In genomic region chr17:71204809-71205091, GRCm38 (mm10) we compare ENCODE assay signal across 15 mouse cellular contexts. TPM values are rescaled to one million over a fixed set of nuclear protein-coding genes. Genes with fewer than 3 reads are reported as not detected.
DNase-seq lines count a peak whose midpoint lies in the region; ATAC-seq and TF ChIP-seq lines count a peak whose summit lies in the region.
"Had no signal": no experiment of that assay in that cellular context is flagged by ENCODE, and none has a peak within 500 bp of the region (broad histone marks: within the 10 kb centered on the region; RNA-seq: fewer than 3 reads in every experiment).

No protein-coding gene starts in this region.

- dilution Hi-C loops in CH12.LX (cut with MboI; ENCODE audit: extremely low pct_ligation_motif_present, extremely low pct_unique_long_range_greater_than_20kb, low sequenced_read_pairs) = no loop called here

- peak; percentile 72 for TF ChIP-seq EP300 in CH12.LX (IDR thresholded peaks at IDR 0.05; ENCODE audit: low read length)

- peaks cover 5% of the 10 kb centered on the region for H3K9me3 ChIP-seq in CH12.LX (replicated peaks; ENCODE audit: low read length)
- no peaks in the 10 kb centered on the region for H3K9me3 ChIP-seq in erythroblast, embryonic 14.5 days (ENCODE audit: control insufficient read depth, low read length)
- no peaks in the 10 kb centered on the region for H3K9me3 ChIP-seq in liver, embryonic 15.5 days (replicated peaks)
- H3K9me3 ChIP-seq: hindbrain, embryonic 12.5 days; limb, embryonic 15.5 days; neural tube, embryonic 15.5 days had no signal

- no peak for TF ChIP-seq POLR2A in kidney, adult 2 months (IDR thresholded peaks at IDR 0.05; ENCODE audit: low read depth, low read length)
- no peak for TF ChIP-seq POLR2A in CH12.LX (IDR thresholded peaks at IDR 0.05; ENCODE audit: low read depth, low read length)

- H3K4me3 ChIP-seq in kidney, adult 2 months (ENCODE audit: insufficient read depth, low read depth, low read length) = no peak overlapping the region
- peak overlapping the region; percentile 12 to 45 (median 40) for H3K4me3 ChIP-seq in CH12.LX (replicated peaks in 1 of 3; ENCODE audit: low read depth in 2 of 3, low read length in 2 of 3, poor library complexity in 1 of 3)
- peak overlapping the region; percentile 71 for H3K4me3 ChIP-seq in erythroblast, embryonic 14.5 days (replicated peaks)
- peak overlapping the region; percentile 56 for H3K4me3 ChIP-seq in liver, embryonic 15.5 days (replicated peaks)
- H3K4me3 ChIP-seq in layer of hippocampus, adult 2 months = no peak overlapping the region
- H3K4me3 ChIP-seq: gastrocnemius, adult 2 months; hindbrain, embryonic 12.5 days; limb, embryonic 15.5 days; neural tube, embryonic 15.5 days had no signal

- peaks cover 14% of the 10 kb centered on the region for H3K79me2 ChIP-seq in CH12.LX (replicated peaks; ENCODE audit: control insufficient read depth, extremely low read depth, insufficient read depth, poor library complexity, severe bottlenecking)

- in situ Hi-C loops in CH12.LX (cut with MboI; ENCODE audit: low pct_ligation_motif_present, low pct_unique_long_range_greater_than_20kb, low sequenced_read_pairs) = no loop called here

- 66% methylated on average over 6 of the region's 6 CpGs for WGBS in kidney, adult 2 months
- WGBS in liver, embryonic 15.5 days (ENCODE audit: insufficient replicate concordance) = 52% methylated on average over 6 of the region's 6 CpGs

- no peak for DNase-seq in kidney, adult 2 months
- no peak for DNase-seq in kidney, adult 11 months
- DNase-seq in CH12.LX (ENCODE audit: extremely low read depth) = peak; percentile 54
- DNase-seq in layer of hippocampus, adult 2 months (ENCODE audit: low spot score in 2 of 2) = no peak
- DNase-seq in gastrocnemius, postnatal 10 days = no peak
- DNase-seq: cerebellum, adult 11 months; gastrocnemius, adult 2 months; right cerebral cortex, adult 18-20 months had no signal

- no peaks in the 10 kb centered on the region for H3K36me3 ChIP-seq in kidney, adult 2 months (ENCODE audit: control insufficient read depth, insufficient read depth, low read length)
- H3K36me3 ChIP-seq in CH12.LX (replicated peaks in 1 of 2; ENCODE audit: control insufficient read depth in 1 of 2, insufficient read depth in 1 of 2, low read length in 1 of 2) = peaks cover 0 to 17% of the 10 kb centered on the region in 2 experiments
- peaks cover 51% of the 10 kb centered on the region for H3K36me3 ChIP-seq in erythroblast, embryonic 14.5 days (ENCODE audit: control insufficient read depth)
- H3K36me3 ChIP-seq in liver, embryonic 15.5 days (replicated peaks) = peaks cover 9% of the 10 kb centered on the region; the same call in 1 of the 2 replicates
- H3K36me3 ChIP-seq: hindbrain, embryonic 12.5 days; limb, embryonic 15.5 days; neural tube, embryonic 15.5 days had no signal

- no peak for TF ChIP-seq RAD21 in CH12.LX (IDR thresholded peaks at IDR 0.05; ENCODE audit: low read depth, low read length)

- H3K27ac ChIP-seq in kidney, adult 2 months (ENCODE audit: insufficient read depth, low read depth, low read length) = peak overlapping the region; percentile 54; the same call in 1 of the 2 replicates
- H3K27ac ChIP-seq in CH12.LX (ENCODE audit: insufficient read depth, low read depth) = peak overlapping the region; percentile 53; the same call in 1 of the 2 replicates
- H3K27ac ChIP-seq in liver, embryonic 15.5 days (replicated peaks) = peak overlapping the region; percentile 87
- H3K27ac ChIP-seq in layer of hippocampus, adult 2 months = no peak overlapping the region
- H3K27ac ChIP-seq: gastrocnemius, adult 2 months; hindbrain, embryonic 12.5 days; limb, embryonic 15.5 days; neural tube, embryonic 15.5 days had no signal

- H3K4me2 ChIP-seq in CH12.LX (ENCODE audit: insufficient read depth, low read depth, poor library complexity, severe bottlenecking) = peak overlapping the region; percentile 83
- H3K4me2 ChIP-seq in liver, embryonic 15.5 days = peak overlapping the region; percentile 58
- H3K4me2 ChIP-seq: hindbrain, embryonic 12.5 days; limb, embryonic 15.5 days; neural tube, embryonic 15.5 days had no signal

- no peak for TF ChIP-seq CTCF in kidney, adult 2 months (conservative IDR thresholded peaks at IDR 0.05; ENCODE audit: insufficient read depth, insufficient read length, low read depth, low read length)
- TF ChIP-seq CTCF in CH12.LX (conservative IDR thresholded peaks at IDR 0.05 in 1 of 2, IDR thresholded peaks at IDR 0.05 in 1 of 2; ENCODE audit: low read depth in 2 of 2, low read length in 2 of 2) = no peak
- TF ChIP-seq CTCF in layer of hippocampus, adult 2 months (conservative IDR thresholded peaks at IDR 0.05) = no peak

- ATAC-seq in liver, embryonic 15.5 days (ENCODE audit: insufficient read depth) = no peak; the same call in 1 of the 2 replicates
- ATAC-seq in monocyte, adult 5-6 weeks (replicated peaks; ENCODE audit: insufficient number of reproducible peaks, low FRiP score, low TSS enrichment, poor library complexity, severe bottlenecking) = no peak
- ATAC-seq: forebrain, embryonic 14.5 days had no signal

- peaks cover 56% of the 10 kb centered on the region for H3K4me1 ChIP-seq in kidney, adult 2 months (ENCODE audit: control insufficient read depth, insufficient read depth, low read length)
- H3K4me1 ChIP-seq in CH12.LX (ENCODE audit: control insufficient read depth in 1 of 2, insufficient read depth in 2 of 2) = peaks cover 11 to 58% of the 10 kb centered on the region in 2 experiments
- H3K4me1 ChIP-seq in erythroblast, embryonic 14.5 days (ENCODE audit: control insufficient read depth) = peaks cover 89% of the 10 kb centered on the region
- H3K4me1 ChIP-seq in liver, embryonic 15.5 days (replicated peaks) = peaks cover 88% of the 10 kb centered on the region
- H3K4me1 ChIP-seq: limb, embryonic 15.5 days had no signal

- H3K9ac ChIP-seq in CH12.LX (ENCODE audit: insufficient read depth, low read depth) = peak overlapping the region; percentile 68
- H3K9ac ChIP-seq in liver, embryonic 15.5 days = peak overlapping the region; percentile 43
- H3K9ac ChIP-seq: hindbrain, embryonic 12.5 days; limb, embryonic 15.5 days; neural tube, embryonic 15.5 days had no signal

- H3K27me3 ChIP-seq in kidney, adult 2 months (replicated peaks; ENCODE audit: control insufficient read depth, insufficient read depth, low read length) = no peaks in the 10 kb centered on the region
- no peaks in the 10 kb centered on the region for H3K27me3 ChIP-seq in CH12.LX (replicated peaks)
- H3K27me3 ChIP-seq in erythroblast, embryonic 14.5 days (ENCODE audit: control insufficient read depth) = no peaks in the 10 kb centered on the region
- no peaks in the 10 kb centered on the region for H3K27me3 ChIP-seq in liver, embryonic 15.5 days
- H3K27me3 ChIP-seq: hindbrain, embryonic 12.5 days; limb, embryonic 15.5 days; neural tube, embryonic 15.5 days had no signal

TF ChIP-seq in CH12.LX, 34 proteins besides CTCF, POLR2A, EP300 and RAD21:
- TF ChIP-seq RCOR1 (conservative IDR thresholded peaks at IDR 0.05; ENCODE audit: low read depth, low read length) = no peak; the same call in 1 of the 2 replicates
- TF ChIP-seq MXI1 (IDR thresholded peaks at IDR 0.05; ENCODE audit: low read depth, low read length) = peak; percentile 25; the same call in 1 of the 2 replicates
- TF ChIP-seq PAX5 (IDR thresholded peaks at IDR 0.05; ENCODE audit: low read length) = no peak
- TF ChIP-seq ETS1 (conservative IDR thresholded peaks at IDR 0.05; ENCODE audit: low read depth, low read length) = peak; percentile 47; the same call in 1 of the 2 replicates
- peak; percentile 85 for TF ChIP-seq IRF4 (IDR thresholded peaks at IDR 0.05; ENCODE audit: low read depth, low read length)
- peak; percentile 20; the same call in 1 of the 2 replicates for TF ChIP-seq BHLHE40 (IDR thresholded peaks at IDR 0.05; ENCODE audit: low read depth, low read length)
- TF ChIP-seq SIN3A (IDR thresholded peaks at IDR 0.05; ENCODE audit: low read length) = peak; percentile 15; the same call in 1 of the 2 replicates
- peak; percentile 51; the same call in 1 of the 2 replicates for TF ChIP-seq MEF2A (IDR thresholded peaks at IDR 0.05; ENCODE audit: borderline replicate concordance, low read depth, low read length)
- TF ChIP-seq TCF12 (IDR thresholded peaks at IDR 0.05; ENCODE audit: low read depth, low read length) = peak; percentile 42; the same call in 1 of the 2 replicates

RNA-seq across cellular contexts. Expression of gene Lpin2, which starts 22.4 kb away (rescaled TPM):
- polyA plus RNA-seq in kidney, adult 2 months (2012; rRNA removed) = 17.7 and 20.5 TPM in 2 replicates
- total RNA-seq in CH12.LX (2012; rRNA removed) (25.1 and 28.1 TPM in 2 replicates), CH12.LX (2014; rRNA removed) (25.4 TPM in 2 replicates)
- 30.4 and 31.4 TPM in 2 replicates for polyA plus RNA-seq in CH12.LX (2012; ENCODE audit: insufficient read length, low read depth)
- 5.9 and 10.0 TPM in 2 replicates for polyA plus RNA-seq in erythroblast, embryonic 14.5 days (2012)
- polyA plus RNA-seq in liver, embryonic 15.5 days (2015; fragmentation: Nextera tagmentation; extraction: Ambion mirVana) = 42.3 and 46.7 TPM in 2 replicates
- total RNA-seq in monocyte, adult 5-6 weeks (2017) = 60.3 to 91.9 TPM (median 84.4 TPM) in 3 replicates
- total RNA-seq in layer of hippocampus, adult 2 months (2021) = 100 to 1,000 TPM in 1 of 2 experiments, 10 to 100 TPM in 1; 95.8 to 109 TPM
- 10 to 100 TPM in 1 of 2 experiments, 1 to 10 TPM in 1; 8.5 to 10.6 TPM for total RNA-seq in gastrocnemius, postnatal 10 days (2021)

Comparison
In these comparisons a context has a peak if more than half of its experiments do, and no peak if none do; other contexts are left out.
1. H3K4me3 ChIP-seq: peak in CH12.LX (3 of 3), erythroblast, embryonic 14.5 days (single experiment) and liver, embryonic 15.5 days (single experiment); none in kidney, adult 2 months (single experiment) and layer of hippocampus, adult 2 months (single experiment).